Mouse (Mus musculus): ENCODE results near the gene F2rl1.

DNA sequence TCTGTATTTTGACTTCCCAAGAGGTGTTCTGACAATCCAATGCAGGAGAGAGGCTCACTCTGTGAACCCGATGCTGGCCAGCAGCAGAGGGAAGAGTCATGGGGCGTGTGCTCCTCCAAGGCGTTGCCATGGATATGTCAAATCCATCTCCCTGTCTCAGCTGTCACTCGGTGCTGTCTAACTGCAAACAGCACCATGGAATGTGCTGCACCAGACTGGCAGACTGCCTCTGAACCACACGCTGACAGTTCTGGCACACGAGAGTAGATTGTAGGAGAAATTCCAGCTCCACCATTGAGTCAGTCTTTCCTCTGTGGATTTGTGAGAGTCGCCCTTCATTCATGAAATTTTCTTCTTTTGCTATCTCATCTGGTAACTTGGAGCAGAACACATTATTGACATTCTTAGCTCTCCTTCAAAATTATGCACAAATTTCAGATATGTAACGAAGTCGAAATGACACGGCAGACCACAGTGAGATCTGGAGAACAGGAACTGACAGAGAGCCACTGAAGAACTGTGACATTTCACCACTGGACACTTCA, 38.1 kb upstream of the F2rl1 start:
- TF ChIP-seq POLR2A (IDR thresholded peaks at IDR 0.05; ENCODE audit: borderline replicate concordance, insufficient read depth, low read length): no peak
- TF ChIP-seq CTCF (IDR thresholded peaks at IDR 0.05; ENCODE audit: borderline replicate concordance, insufficient read depth, low read depth, low read length): no peak
